Mouse (Mus musculus) heart, postnatal 25 days (tissue): ENCODE measurements around the gene Ccdc183. TPM values are rescaled to one million over a fixed set of nuclear protein-coding genes. Genes with fewer than 3 reads are reported as not detected.

ENCODE experiments used
- DNase-seq: peaks from one replicate; pipeline ENCODE4 v3.0.0; 2022; ENCODE audit warnings: low spot score
- intact Hi-C: fragments of 180-260 bp; cut with DNase I; formaldehyde crosslinking; loops from one replicate; pipeline ENCODE4 v1.15.1; 2025
- total RNA-seq, 2 experiments: library from RNA; stranded (reverse); gene quantifications; 2 replicates each; pipeline ENCODE4 v1.2.3; 2021

Gene Ccdc183
- total RNA-seq, result not detected

- no peak for DNase-seq
- intact Hi-C loops, result no loop called here
Observed at GRCm38 (mm10) chr2:25617578-25617977, at the start of gene Ccdc183. Ccdc183 (minus strand) TSS chr2:25617678.

- no peak for DNase-seq
- intact Hi-C loops, result no loop called here
Observed at GRCm38 (mm10) chr2:25666516-25666915, 49.0 kb upstream of the Ccdc183 start.

- intact Hi-C loops, result no loop called here
- no peak for DNase-seq
Observed at GRCm38 (mm10) chr2:25664125-25664524, 46.6 kb upstream of the Ccdc183 start.

- intact Hi-C loops, result no loop called here
Observed at GRCm38 (mm10) chr2:25663511-25663910, 46.0 kb upstream of the Ccdc183 start.

GRCm38 (mm10) chr2:25661245-25661970, 43.9 kb upstream of the Ccdc183 start:
- DNase-seq, result no peak
- intact Hi-C loops, result no loop called here

More at GRCm38 (mm10) chr2:25663511-25663910, 46.0 kb upstream of the Ccdc183 start:
- no peak for DNase-seq

- intact Hi-C loops, result no loop called here
- DNase-seq, result no peak
Observed at GRCm38 (mm10) chr2:25660279-25660678, 42.8 kb upstream of the Ccdc183 start.

- no peak for DNase-seq
- intact Hi-C loops, result no loop called here
Observed at GRCm38 (mm10) chr2:25657652-25658051, 40.2 kb upstream of the Ccdc183 start, which contains the start of gene Lcn5. Lcn5 (plus strand) TSS chr2:25657952.

GRCm38 (mm10) chr2:25657246-25657645, 39.8 kb upstream of the Ccdc183 start:
- no peak for DNase-seq
- intact Hi-C loops, result no loop called here

GRCm38 (mm10) chr2:25656691-25657090, 39.2 kb upstream of the Ccdc183 start:
- intact Hi-C loops, result no loop called here
- DNase-seq, result no peak

GRCm38 (mm10) chr2:25654502-25654901, 37.0 kb upstream of the Ccdc183 start:
- intact Hi-C loops, result no loop called here
- DNase-seq, result no peak

GRCm38 (mm10) chr2:25652902-25653301, 35.4 kb upstream of the Ccdc183 start, which contains the start of gene Lcn8:
Lcn8 (plus strand) TSS chr2:25653120.
- intact Hi-C loops, result no loop called here
- DNase-seq, result no peak

- intact Hi-C loops, result no loop called here
- DNase-seq, result no peak
Observed at GRCm38 (mm10) chr2:25639890-25640289, 22.4 kb upstream of the Ccdc183 start.

- intact Hi-C loops, result no loop called here
- no peak for DNase-seq
Observed at GRCm38 (mm10) chr2:25634046-25634445, 16.6 kb upstream of the Ccdc183 start.

GRCm38 (mm10) chr2:25633616-25634015, 16.1 kb upstream of the Ccdc183 start:
- intact Hi-C loops, result no loop called here
- no peak for DNase-seq

- DNase-seq, result no peak
Observed at GRCm38 (mm10) chr2:25628738-25629137, 11.3 kb upstream of the Ccdc183 start.

GRCm38 (mm10) chr2:25627811-25628210, 10.3 kb upstream of the Ccdc183 start, which contains the start of gene Fcna:
Fcna (minus strand) TSS chr2:25628030.
- DNase-seq, result no peak

More at GRCm38 (mm10) chr2:25628738-25629137, 11.3 kb upstream of the Ccdc183 start:
- intact Hi-C loops, result no loop called here

GRCm38 (mm10) chr2:25625986-25626385, 8.5 kb upstream of the Ccdc183 start:
- no peak for DNase-seq
- intact Hi-C loops, result no loop called here

More at GRCm38 (mm10) chr2:25627811-25628210, 10.3 kb upstream of the Ccdc183 start, which contains the start of gene Fcna:
- intact Hi-C loops, result no loop called here

GRCm38 (mm10) chr2:25621229-25622200, 4.0 kb upstream of the Ccdc183 start, which contains the start of gene Tmem141:
Tmem141 (minus strand) TSS chr2:25622005.
- peak; percentile 76 for DNase-seq
- intact Hi-C loops, result no loop called here

- no peak for DNase-seq
- intact Hi-C loops, result no loop called here
Observed at GRCm38 (mm10) chr2:25620852-25621228, 3.4 kb upstream of the Ccdc183 start.

- intact Hi-C loops, result no loop called here
- no peak for DNase-seq
Observed at GRCm38 (mm10) chr2:25620386-25620785, 2.9 kb upstream of the Ccdc183 start.
